Mouse (Mus musculus): ENCODE results near the gene Slit1. TPM values are rescaled to one million over a fixed set of nuclear protein-coding genes. Genes with fewer than 3 reads are reported as not detected.

Gene Slit1
- polyA plus RNA-seq, 1 experiment from 2014 or later, result 14.8 TPM

- Histone ChIP-seq H3K27ac (replicated peaks) (no peak within 1 kb of the TSS), H3K9ac (replicated peaks) (no peak within 1 kb of the TSS), H3K4me2 (replicated peaks) (no peak within 1 kb of the TSS), H3K9me3 (no peaks in the 10 kb centered on the region), H3K4me3 (no peak within 1 kb of the TSS), H3K27me3 (no peaks in the 10 kb centered on the region), H3K4me1 (no peaks in the 10 kb centered on the region), H3K36me3 (peaks cover 51% of the 10 kb centered on the region)
- 95% methylated on average over 23 of the region's 23 CpGs for WGBS
- ATAC-seq (ENCODE audit: low FRiP score, low read depth), result no peak
Measured at GRCm38 (mm10) chr19:41581706-41582420, 161.6 kb downstream of the Slit1 start, which contains the start of gene Gm340. Gene Gm340 (plus strand): TSS chr19:41582370.

GRCm38 (mm10) chr19:41579311-41579920 lies 164.0 kb downstream of the Slit1 start:
- Histone ChIP-seq H3K36me3 (peaks cover 28% of the 10 kb centered on the region), H3K27me3 (no peaks in the 10 kb centered on the region), H3K9me3 (no peaks in the 10 kb centered on the region), H3K4me3 (no peak overlapping the region), H3K27ac (replicated peaks) (no peak overlapping the region), H3K4me2 (replicated peaks) (no peak overlapping the region), H3K9ac (replicated peaks) (no peak overlapping the region), H3K4me1 (no peaks in the 10 kb centered on the region)
- no peak for ATAC-seq (ENCODE audit: low FRiP score, low read depth)
- WGBS, result 92% methylated on average over 4 of the region's 4 CpGs

- Histone ChIP-seq H3K27ac (replicated peaks) (no peak overlapping the region), H3K4me2 (replicated peaks) (no peak overlapping the region), H3K36me3 (peaks cover 10% of the 10 kb centered on the region), H3K9ac (replicated peaks) (no peak overlapping the region), H3K27me3 (no peaks in the 10 kb centered on the region), H3K9me3 (no peaks in the 10 kb centered on the region), H3K4me3 (no peak overlapping the region), H3K4me1 (peaks cover 2% of the 10 kb centered on the region; the same call in 1 of the 2 replicates)
- ATAC-seq (ENCODE audit: low FRiP score, low read depth), result no peak
Measured at GRCm38 (mm10) chr19:41577576-41577975, 165.9 kb downstream of the Slit1 start.

- ATAC-seq (ENCODE audit: low FRiP score, low read depth), result no peak
- Histone ChIP-seq H3K9me3 (no peaks in the 10 kb centered on the region), H3K4me3 (no peak overlapping the region), H3K27me3 (no peaks in the 10 kb centered on the region), H3K9ac (replicated peaks) (no peak overlapping the region), H3K36me3 (no peaks in the 10 kb centered on the region), H3K27ac (replicated peaks) (no peak overlapping the region), H3K4me2 (replicated peaks) (no peak overlapping the region), H3K4me1 (peaks cover 3% of the 10 kb centered on the region; the same call in 1 of the 2 replicates)
- WGBS, result 95% methylated on average over 2 of the region's 2 CpGs
Measured at GRCm38 (mm10) chr19:41573700-41574099, 169.8 kb downstream of the Slit1 start.

- Histone ChIP-seq H3K4me1 (peaks cover 3% of the 10 kb centered on the region; the same call in 1 of the 2 replicates), H3K9me3 (no peaks in the 10 kb centered on the region), H3K4me3 (no peak overlapping the region), H3K4me2 (replicated peaks) (no peak overlapping the region), H3K27ac (replicated peaks) (no peak overlapping the region), H3K36me3 (no peaks in the 10 kb centered on the region), H3K9ac (replicated peaks) (no peak overlapping the region), H3K27me3 (no peaks in the 10 kb centered on the region)
- ATAC-seq (ENCODE audit: low FRiP score, low read depth), result no peak
- 77% methylated on average over 2 of the region's 2 CpGs for WGBS
Measured at GRCm38 (mm10) chr19:41568791-41569190, 174.7 kb downstream of the Slit1 start.

- Histone ChIP-seq H3K4me2 (replicated peaks) (no peak overlapping the region), H3K9ac (replicated peaks) (no peak overlapping the region), H3K27me3 (no peaks in the 10 kb centered on the region), H3K9me3 (no peaks in the 10 kb centered on the region), H3K27ac (replicated peaks) (no peak overlapping the region), H3K4me1 (no peaks in the 10 kb centered on the region), H3K4me3 (no peak overlapping the region), H3K36me3 (peaks cover 21% of the 10 kb centered on the region)
- no peak for ATAC-seq (ENCODE audit: low FRiP score, low read depth)
- 93% methylated on average over 3 of the region's 3 CpGs for WGBS
Measured at GRCm38 (mm10) chr19:41560856-41561255, 182.6 kb downstream of the Slit1 start.

- WGBS, result 80% methylated on average over 9 of the region's 9 CpGs
- peaks cover 26% of the 10 kb centered on the region for H3K36me3 ChIP-seq
- no peak overlapping the region for H3K4me3 ChIP-seq
- no peak overlapping the region for H3K9ac ChIP-seq (replicated peaks)
- H3K27me3 ChIP-seq, result no peaks in the 10 kb centered on the region
- H3K4me1 ChIP-seq, result no peaks in the 10 kb centered on the region
- H3K9me3 ChIP-seq, result no peaks in the 10 kb centered on the region
- ATAC-seq (ENCODE audit: low FRiP score, low read depth), result no peak
- H3K27ac ChIP-seq (replicated peaks), result no peak overlapping the region
- no peak overlapping the region for H3K4me2 ChIP-seq (replicated peaks)
Measured at GRCm38 (mm10) chr19:41558891-41559486, 184.5 kb downstream of the Slit1 start.

- Histone ChIP-seq H3K4me1 (no peaks in the 10 kb centered on the region), H3K36me3 (peaks cover 30% of the 10 kb centered on the region), H3K27ac (replicated peaks) (no peak overlapping the region), H3K27me3 (no peaks in the 10 kb centered on the region), H3K4me2 (replicated peaks) (no peak overlapping the region), H3K4me3 (no peak overlapping the region), H3K9me3 (no peaks in the 10 kb centered on the region), H3K9ac (replicated peaks) (no peak overlapping the region)
- ATAC-seq (ENCODE audit: low FRiP score, low read depth), result no peak
- WGBS, result 87% methylated on average over 4 of the region's 4 CpGs
Measured at GRCm38 (mm10) chr19:41557491-41557890, 186.0 kb downstream of the Slit1 start.

- H3K9me3 ChIP-seq, result no peaks in the 10 kb centered on the region
- H3K9ac ChIP-seq (replicated peaks), result no peak overlapping the region
- H3K27me3 ChIP-seq, result no peaks in the 10 kb centered on the region
- WGBS, result 76% methylated on average over 4 of the region's 4 CpGs
- H3K4me2 ChIP-seq (replicated peaks), result no peak overlapping the region
- H3K4me3 ChIP-seq, result no peak overlapping the region
- peaks cover 32% of the 10 kb centered on the region for H3K36me3 ChIP-seq
- ATAC-seq (ENCODE audit: low FRiP score, low read depth), result no peak
- H3K27ac ChIP-seq (replicated peaks), result no peak overlapping the region
- no peaks in the 10 kb centered on the region for H3K4me1 ChIP-seq
Measured at GRCm38 (mm10) chr19:41556981-41557380, 186.5 kb downstream of the Slit1 start.

Small RNA genes within 50 kb of the gene (microRNA-seq; reads per million reads assigned to microRNA genes)
- gene Mir8091, result not detected

Other genes starting within 250 kb of the Slit1 start
- 4.0 and 4.2 TPM in 2 replicates for gene Gm340, start 161.3 kb downstream of the Slit1 start, polyA plus RNA-seq (2016; fragmentation: Nextera tagmentation; extraction: Ambion mirVana)
- gene Arhgap19, start 58.4 kb upstream of the Slit1 start, polyA plus RNA-seq (2016; fragmentation: Nextera tagmentation; extraction: Ambion mirVana), result 27.8 and 29.5 TPM in 2 replicates
- gene Frat1, start 86.3 kb upstream of the Slit1 start, polyA plus RNA-seq (2016; fragmentation: Nextera tagmentation; extraction: Ambion mirVana), result 15.5 and 18.6 TPM in 2 replicates
- gene Frat2, start 104.5 kb upstream of the Slit1 start, polyA plus RNA-seq (2016; fragmentation: Nextera tagmentation; extraction: Ambion mirVana), result 15.1 and 15.8 TPM in 2 replicates
- 22.8 and 22.9 TPM in 2 replicates for gene Rrp12, start 152.5 kb upstream of the Slit1 start, polyA plus RNA-seq (2016; fragmentation: Nextera tagmentation; extraction: Ambion mirVana)
- 514 and 531 TPM in 2 replicates for gene Pgam1, start 168.3 kb upstream of the Slit1 start, polyA plus RNA-seq (2016; fragmentation: Nextera tagmentation; extraction: Ambion mirVana)
- gene Exosc1, start 189.8 kb upstream of the Slit1 start, polyA plus RNA-seq (2016; fragmentation: Nextera tagmentation; extraction: Ambion mirVana), result 73.1 and 76.8 TPM in 2 replicates
- 79.9 and 82.6 TPM in 2 replicates for gene Zdhhc16, start 189.8 kb upstream of the Slit1 start, polyA plus RNA-seq (2016; fragmentation: Nextera tagmentation; extraction: Ambion mirVana)
- gene Mms19, start 237.5 kb upstream of the Slit1 start, polyA plus RNA-seq (2016; fragmentation: Nextera tagmentation; extraction: Ambion mirVana), result 35.5 and 37.8 TPM in 2 replicates
- 11.2 and 12.0 TPM in 2 replicates for gene Ubtd1, start 238.1 kb upstream of the Slit1 start, polyA plus RNA-seq (2016; fragmentation: Nextera tagmentation; extraction: Ambion mirVana)

Data from midbrain, embryonic 12.5 days (tissue).